Mouse (Mus musculus): ENCODE measurements around the gene Ptma.

DNA sequence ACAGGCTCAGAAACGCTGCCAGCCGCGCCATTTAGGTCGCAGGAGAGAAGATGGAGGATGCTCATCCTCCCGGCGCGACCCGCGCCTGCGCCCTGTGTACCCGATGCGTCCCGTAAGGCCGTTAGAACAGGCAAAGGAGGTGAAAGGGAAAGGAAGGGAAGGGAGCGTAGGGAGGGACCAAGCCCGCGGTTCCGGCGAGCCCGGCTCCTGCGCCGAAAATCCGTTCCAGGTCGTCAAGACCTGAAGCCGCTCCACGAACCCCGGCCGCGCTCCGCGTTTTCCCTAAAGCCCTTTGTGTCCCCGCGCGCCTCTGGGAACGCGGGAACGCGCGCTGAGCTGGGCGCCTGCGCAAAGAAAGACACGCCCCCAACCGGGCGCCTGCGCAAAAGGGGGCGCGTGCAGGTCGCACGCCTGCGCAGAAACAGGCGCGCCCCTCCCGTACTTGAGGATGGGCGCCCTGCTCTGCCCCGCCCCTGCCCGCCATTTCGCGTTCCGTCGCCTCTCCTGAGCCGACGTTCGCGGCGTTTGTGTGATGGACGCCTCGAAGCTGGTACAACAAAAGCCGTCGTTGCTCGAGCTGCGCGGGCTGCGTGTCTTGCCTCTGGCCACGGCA, 39.1 kb upstream of the Ptma start:
- peak; percentile 98 for TF ChIP-seq POLR2A (IDR thresholded peaks at IDR 0.05; ENCODE audit: control insufficient read depth, extremely low read depth, insufficient read depth, low read length, poor library complexity)
- TF ChIP-seq CTCF (IDR thresholded peaks at IDR 0.05; ENCODE audit: borderline replicate concordance, control insufficient read depth, extremely low read depth, insufficient read depth, low read length, poor library complexity) = no peak; the same call in 1 of the 2 replicates

Measured in thymus, adult 2 months (tissue).